Mouse (Mus musculus) forebrain, embryonic 11.5 days (tissue): ENCODE measurements at regions not wholly inside any gene's neighbourhood (a gene's known extent, or its start where the extent isn't known, plus 50 kb on each side); places are given as distances from the start of the nearest gene placed in this dataset.

Source experiments
- ATAC-seq: fragments of 200-750 bp; cut with Nextera tagmentation; replicated peaks from 2 replicates; pipeline ENCODE4 v1.8.0; 2017; ENCODE audit warnings: moderate TSS enrichment; ENCODE audit not compliant: low FRiP score
- DNase-seq: peaks from one replicate; pipeline ENCODE4 v3.0.0-alpha.2; 2017; ENCODE audit warnings: low spot score
- H3K27ac ChIP-seq: fragments of 300-500 bp; sonication (generic); 2 replicates; pipeline ENCODE4 v1.5.1; 2014; ENCODE audit warnings: low read depth, low read length
- H3K27me3 ChIP-seq: fragments of 300-500 bp; sonication (generic); 2 replicates; pipeline ENCODE4 v1.6.1; 2014; ENCODE audit warnings: mild to moderate bottlenecking, low read length, mixed read lengths; ENCODE audit not compliant: control insufficient read depth, insufficient read depth
- H3K36me3 ChIP-seq: fragments of 300-500 bp; sonication (generic); 2 replicates; pipeline ENCODE4 v1.6.1; 2014; ENCODE audit warnings: mild to moderate bottlenecking, low read length, moderate library complexity, mixed read lengths; ENCODE audit not compliant: control insufficient read depth, insufficient read depth
- H3K4me1 ChIP-seq: fragments of 300-500 bp; sonication (generic); replicated peaks from 2 replicates; pipeline ENCODE4 v1.6.1; 2014; ENCODE audit warnings: low read length, mixed read lengths; ENCODE audit not compliant: control insufficient read depth, insufficient read depth
- H3K4me2 ChIP-seq: fragments of 300-500 bp; sonication (generic); 2 replicates; pipeline ENCODE4 v1.6.1; 2014; ENCODE audit warnings: low read depth, mild to moderate bottlenecking, low read length, moderate library complexity, mixed read lengths; ENCODE audit not compliant: severe bottlenecking
- H3K4me3 ChIP-seq: fragments of 300-500 bp; sonication (generic); 2 replicates; pipeline ENCODE4 v1.5.1; 2014; ENCODE audit warnings: low read depth, low read length
- H3K9ac ChIP-seq: fragments of 300-500 bp; sonication (generic); 2 replicates; pipeline ENCODE4 v1.6.1; 2014; ENCODE audit warnings: low read length
- H3K9me3 ChIP-seq: fragments of 300-500 bp; sonication (generic); 2 replicates; pipeline ENCODE4 v1.6.1; 2016; ENCODE audit warnings: low read length, mixed read lengths; ENCODE audit not compliant: control insufficient read depth
- WGBS: fragments of 180-500 bp; shearing (Covaris S2); extraction: QIAGEN DNeasy Blood & Tissue Kit; methylation state at CpG from one replicate; pipeline ENCODE4 v1.1.7; 2014; 5-methylcytosine and 5-hydroxymethylcytosine counted together

- Histone ChIP-seq H3K4me2 (no peak overlapping the region), H3K4me3 (no peak overlapping the region), H3K4me1 (no peaks in the 10 kb centered on the region), H3K9me3 (no peaks in the 10 kb centered on the region), H3K36me3 (no peaks in the 10 kb centered on the region), H3K27ac (no peak overlapping the region), H3K9ac (no peak overlapping the region), H3K27me3 (no peaks in the 10 kb centered on the region)
- DNase-seq (no peak), ATAC-seq (no peak)
- 87% methylated on average over 6 of the region's 6 CpGs for WGBS
These were observed 211.3 kb downstream of the Ccdc91 start for GRCm38 (mm10) chr6:147686927-147687326.

- ATAC-seq: no peak
- no peak for DNase-seq
- Histone ChIP-seq H3K4me2 (no peak overlapping the region), H3K4me3 (no peak overlapping the region), H3K9ac (no peak overlapping the region), H3K9me3 (no peaks in the 10 kb centered on the region), H3K4me1 (no peaks in the 10 kb centered on the region), H3K27ac (no peak overlapping the region), H3K36me3 (no peaks in the 10 kb centered on the region), H3K27me3 (no peaks in the 10 kb centered on the region)
- WGBS: 90% methylated on average over 1 of the region's 1 CpGs
These were observed 222.6 kb downstream of the Ccdc91 start for GRCm38 (mm10) chr6:147698255-147698654.

GRCm38 (mm10) chr6:147699449-147699848, 223.8 kb downstream of the Ccdc91 start:
- H3K36me3 ChIP-seq: no peaks in the 10 kb centered on the region
- no peaks in the 10 kb centered on the region for H3K4me1 ChIP-seq
- no peak overlapping the region for H3K4me3 ChIP-seq
- no peak overlapping the region for H3K27ac ChIP-seq
- H3K27me3 ChIP-seq: no peaks in the 10 kb centered on the region
- no peak overlapping the region for H3K9ac ChIP-seq
- no peak overlapping the region for H3K4me2 ChIP-seq
- ATAC-seq: no peak
- WGBS: 78% methylated on average over 3 of the region's 3 CpGs
- no peak for DNase-seq
- no peaks in the 10 kb centered on the region for H3K9me3 ChIP-seq

GRCm38 (mm10) chr6:147700629-147701028, 225.0 kb downstream of the Ccdc91 start:
- Histone ChIP-seq H3K36me3 (no peaks in the 10 kb centered on the region), H3K9me3 (no peaks in the 10 kb centered on the region), H3K4me2 (no peak overlapping the region), H3K27ac (no peak overlapping the region), H3K4me1 (no peaks in the 10 kb centered on the region), H3K27me3 (no peaks in the 10 kb centered on the region), H3K4me3 (no peak overlapping the region), H3K9ac (no peak overlapping the region)
- DNase-seq: no peak
- no peak for ATAC-seq
- 88% methylated on average over 2 of the region's 2 CpGs for WGBS

GRCm38 (mm10) chr6:147701956-147702355, 226.3 kb downstream of the Ccdc91 start:
- no peak overlapping the region for H3K4me2 ChIP-seq
- no peaks in the 10 kb centered on the region for H3K27me3 ChIP-seq
- no peak overlapping the region for H3K4me3 ChIP-seq
- no peak overlapping the region for H3K27ac ChIP-seq
- WGBS: 86% methylated on average over 5 of the region's 5 CpGs
- ATAC-seq (no peak), DNase-seq (no peak)
- H3K9ac ChIP-seq: no peak overlapping the region
- H3K4me1 ChIP-seq: no peaks in the 10 kb centered on the region
- no peaks in the 10 kb centered on the region for H3K9me3 ChIP-seq
- H3K36me3 ChIP-seq: no peaks in the 10 kb centered on the region

GRCm38 (mm10) chr6:147704297-147704696, 228.7 kb downstream of the Ccdc91 start:
- WGBS: 91% methylated on average over 5 of the region's 5 CpGs
- H3K27ac ChIP-seq: no peak overlapping the region

GRCm38 (mm10) chr6:147705936-147706335, 230.3 kb downstream of the Ccdc91 start:
- Histone ChIP-seq H3K4me3 (no peak overlapping the region), H3K27ac (no peak overlapping the region)
- WGBS: 80% methylated on average over 3 of the region's 3 CpGs

More at GRCm38 (mm10) chr6:147704297-147704696, 228.7 kb downstream of the Ccdc91 start:
- Histone ChIP-seq H3K4me1 (no peaks in the 10 kb centered on the region), H3K4me2 (no peak overlapping the region), H3K9ac (no peak overlapping the region), H3K27me3 (no peaks in the 10 kb centered on the region), H3K36me3 (no peaks in the 10 kb centered on the region), H3K4me3 (no peak overlapping the region), H3K9me3 (no peaks in the 10 kb centered on the region)
- DNase-seq (no peak), ATAC-seq (no peak)

GRCm38 (mm10) chr6:147706741-147707140, 231.1 kb downstream of the Ccdc91 start:
- no peaks in the 10 kb centered on the region for H3K4me1 ChIP-seq
- H3K9ac ChIP-seq: no peak overlapping the region
- no peak overlapping the region for H3K4me3 ChIP-seq
- 85% methylated on average over 2 of the region's 2 CpGs for WGBS
- no peak overlapping the region for H3K27ac ChIP-seq
- ATAC-seq: no peak
- H3K9me3 ChIP-seq: no peaks in the 10 kb centered on the region
- H3K4me2 ChIP-seq: no peak overlapping the region
- no peak for DNase-seq
- H3K36me3 ChIP-seq: no peaks in the 10 kb centered on the region
- no peaks in the 10 kb centered on the region for H3K27me3 ChIP-seq

More at GRCm38 (mm10) chr6:147705936-147706335, 230.3 kb downstream of the Ccdc91 start:
- H3K36me3 ChIP-seq: no peaks in the 10 kb centered on the region
- no peak overlapping the region for H3K9ac ChIP-seq
- H3K4me2 ChIP-seq: no peak overlapping the region
- H3K9me3 ChIP-seq: no peaks in the 10 kb centered on the region
- ATAC-seq (no peak), DNase-seq (no peak)
- no peaks in the 10 kb centered on the region for H3K27me3 ChIP-seq
- H3K4me1 ChIP-seq: no peaks in the 10 kb centered on the region

GRCm38 (mm10) chr6:147718052-147718712, 242.6 kb downstream of the Ccdc91 start:
- DNase-seq (no peak), ATAC-seq (no peak)
- Histone ChIP-seq H3K27ac (no peak overlapping the region), H3K4me3 (no peak overlapping the region), H3K27me3 (no peaks in the 10 kb centered on the region), H3K36me3 (no peaks in the 10 kb centered on the region), H3K4me2 (no peak overlapping the region), H3K9me3 (no peaks in the 10 kb centered on the region), H3K9ac (no peak overlapping the region), H3K4me1 (no peaks in the 10 kb centered on the region; the same call in 1 of the 2 replicates)
- 37% methylated on average over 8 of the region's 8 CpGs for WGBS
